Mouse (Mus musculus) cerebellum, adult 9-11 months (tissue): Measurements from ENCODE around the gene Tmem91.
"Not testable (repeated sequence)": the region's sequence is repeated elsewhere in the genome, so short reads cannot be mapped to it uniquely, and the experiment has no call there.

Experiments used
- DNase-seq: peaks from one replicate; pipeline ENCODE4 v3.0.0; 2022

Tmem91 gene

GRCm38 (mm10) chr7:25674719-25675300 lies at the start of gene Tmem91:
Tmem91 (minus strand) TSS chr7:25675166.
- no peak for DNase-seq

GRCm38 (mm10) chr7:25721776-25722175 lies 46.8 kb upstream of the Tmem91 start:
- not testable (repeated sequence) for DNase-seq

- no peak for DNase-seq
Observed at GRCm38 (mm10) chr7:25720760-25721159, 45.8 kb upstream of the Tmem91 start.

GRCm38 (mm10) chr7:25719761-25720610 lies 45.0 kb upstream of the Tmem91 start:
- DNase-seq, result peak; percentile 74

- peak; percentile 95 for DNase-seq
Observed at GRCm38 (mm10) chr7:25718788-25719417, 43.9 kb upstream of the Tmem91 start, which contains the start of gene Ccdc97. Ccdc97 (minus strand) TSS chr7:25719088.

- DNase-seq, result peak; percentile 26
Observed at GRCm38 (mm10) chr7:25717478-25717877, 42.5 kb upstream of the Tmem91 start.

GRCm38 (mm10) chr7:25715731-25716271 lies 40.8 kb upstream of the Tmem91 start:
- DNase-seq, result no peak

GRCm38 (mm10) chr7:25714581-25714980 lies 39.6 kb upstream of the Tmem91 start:
- no peak for DNase-seq

- no peak for DNase-seq
Observed at GRCm38 (mm10) chr7:25712801-25713200, 37.8 kb upstream of the Tmem91 start.

- DNase-seq, result peak; percentile 76
Observed at GRCm38 (mm10) chr7:25711731-25712197, 36.8 kb upstream of the Tmem91 start.

GRCm38 (mm10) chr7:25711165-25711564 lies 36.2 kb upstream of the Tmem91 start:
- no peak for DNase-seq

GRCm38 (mm10) chr7:25710519-25711130 lies 35.7 kb upstream of the Tmem91 start:
- no peak for DNase-seq

- DNase-seq, result no peak
Observed at GRCm38 (mm10) chr7:25709961-25710360, 35.0 kb upstream of the Tmem91 start.

- DNase-seq, result no peak
Observed at GRCm38 (mm10) chr7:25707581-25708292, 32.8 kb upstream of the Tmem91 start.

- no peak for DNase-seq
Observed at GRCm38 (mm10) chr7:25706578-25707170, 31.7 kb upstream of the Tmem91 start.

GRCm38 (mm10) chr7:25705801-25706251 lies 30.9 kb upstream of the Tmem91 start:
- no peak for DNase-seq

GRCm38 (mm10) chr7:25704716-25705364 lies 29.9 kb upstream of the Tmem91 start:
- no peak for DNase-seq

- no peak for DNase-seq
Observed at GRCm38 (mm10) chr7:25703793-25704494, 29.0 kb upstream of the Tmem91 start.

- DNase-seq, result no peak
Observed at GRCm38 (mm10) chr7:25702350-25702749, 27.4 kb upstream of the Tmem91 start.

GRCm38 (mm10) chr7:25700732-25701131 lies 25.8 kb upstream of the Tmem91 start:
- no peak for DNase-seq
